Mouse (Mus musculus) heart, embryonic 15.5 days (tissue): ENCODE measurements around the gene Fgf4. TPM values are rescaled to one million over a fixed set of nuclear protein-coding genes. Genes with fewer than 3 reads are reported as not detected.
"Not testable (repeated sequence)": the region's sequence is repeated elsewhere in the genome, so short reads cannot be mapped to it uniquely, and the experiment has no call there.

Experiments
- ATAC-seq: fragments of 200-750 bp; cut with Nextera tagmentation; replicated peaks from 2 replicates; pipeline ENCODE4 v1.8.0; 2017; ENCODE audit warnings: low read depth, moderate TSS enrichment; ENCODE audit not compliant: insufficient number of reproducible peaks, insufficient read depth, low FRiP score
- H3K27ac ChIP-seq: fragments of 300-500 bp; sonication (generic); 2 replicates; pipeline ENCODE4 v1.5.1; 2015; ENCODE audit warnings: mild to moderate bottlenecking, inconsistent platforms
- H3K27me3 ChIP-seq: fragments of 300-500 bp; sonication (generic); 2 replicates; pipeline ENCODE4 v1.6.1; 2015; ENCODE audit warnings: inconsistent platforms
- H3K36me3 ChIP-seq: fragments of 300-500 bp; sonication (generic); 2 replicates; pipeline ENCODE4 v1.6.1; 2015; ENCODE audit warnings: mild to moderate bottlenecking, inconsistent platforms
- H3K4me1 ChIP-seq: fragments of 300-500 bp; sonication (generic); replicated peaks from 2 replicates; pipeline ENCODE4 v1.6.1; 2015; ENCODE audit warnings: inconsistent platforms
- H3K4me2 ChIP-seq: fragments of 300-500 bp; sonication (generic); 2 replicates; pipeline ENCODE4 v1.6.1; 2015; ENCODE audit warnings: inconsistent platforms, mild to moderate bottlenecking, moderate library complexity
- H3K4me3 ChIP-seq: fragments of 300-500 bp; sonication (generic); 2 replicates; pipeline ENCODE4 v1.5.1; 2015; ENCODE audit warnings: mild to moderate bottlenecking, inconsistent platforms
- H3K9ac ChIP-seq: fragments of 300-500 bp; sonication (generic); 2 replicates; pipeline ENCODE4 v1.6.1; 2015; ENCODE audit warnings: mild to moderate bottlenecking, inconsistent platforms
- H3K9me3 ChIP-seq: fragments of 300-500 bp; sonication (generic); replicated peaks from 2 replicates; pipeline ENCODE4 v1.6.1; 2016; ENCODE audit warnings: inconsistent platforms
- WGBS: fragments of 180-500 bp; shearing (Covaris S2); methylation state at CpG from one replicate; pipeline ENCODE4 v1.1.7; 2015; ENCODE audit warnings: mixed read lengths; 5-methylcytosine and 5-hydroxymethylcytosine counted together
- polyA plus RNA-seq: library from polyadenylated mRNA; unstranded; fragments of >200 nt; fragmentation: Nextera tagmentation; extraction: Ambion mirVana; gene quantifications from 2 replicates; pipeline ENCODE4 v1.2.1, GENCODE M21; 2015

Fgf4 gene
- polyA plus RNA-seq, 1 experiment from 2014 or later, result not detected

- peaks cover under 1% of the 10 kb centered on the region; the same call in 1 of the 2 replicates for H3K4me1 ChIP-seq
- H3K9ac ChIP-seq, result no peak overlapping the region
- H3K27me3 ChIP-seq, result peaks cover 55% of the 10 kb centered on the region
- H3K4me3 ChIP-seq, result no peak overlapping the region
- H3K36me3 ChIP-seq, result no peaks in the 10 kb centered on the region
- H3K27ac ChIP-seq, result no peak overlapping the region
- H3K9me3 ChIP-seq, result no peaks in the 10 kb centered on the region
- ATAC-seq, result no peak
- no peak overlapping the region for H3K4me2 ChIP-seq
- WGBS, result 68% methylated on average over 8 of the region's 8 CpGs
These were observed 20.4 kb downstream of the Fgf4 start for GRCm38 (mm10) chr7:144867602-144868001.

- H3K4me2 ChIP-seq, result no peak overlapping the region
- H3K4me1 ChIP-seq, result peaks cover 11% of the 10 kb centered on the region; the same call in 1 of the 2 replicates
- no peak overlapping the region for H3K9ac ChIP-seq
- 53% methylated on average over 4 of the region's 4 CpGs for WGBS
- H3K9me3 ChIP-seq, result no peaks in the 10 kb centered on the region
- H3K36me3 ChIP-seq, result no peaks in the 10 kb centered on the region
- no peak overlapping the region for H3K27ac ChIP-seq
- H3K27me3 ChIP-seq, result peaks cover 12% of the 10 kb centered on the region
- no peak for ATAC-seq
- H3K4me3 ChIP-seq, result no peak overlapping the region
These were observed 25.3 kb downstream of the Fgf4 start for GRCm38 (mm10) chr7:144872420-144872819.

GRCm38 (mm10) chr7:144873160-144873559 lies 26.0 kb downstream of the Fgf4 start:
- whole genome bisulfite sequencing, result 69% methylated on average over 4 of the region's 4 CpGs
- no peak overlapping the region for H3K4me2 ChIP-seq
- no peak overlapping the region for H3K4me3 ChIP-seq
- H3K4me1 ChIP-seq, result peaks cover 11% of the 10 kb centered on the region; the same call in 1 of the 2 replicates
- H3K9ac ChIP-seq, result no peak overlapping the region
- H3K27ac ChIP-seq, result no peak overlapping the region
- peaks cover 7% of the 10 kb centered on the region; the same call in 1 of the 2 replicates for H3K27me3 ChIP-seq
- no peak for ATAC-seq
- H3K9me3 ChIP-seq, result no peaks in the 10 kb centered on the region
- H3K36me3 ChIP-seq, result no peaks in the 10 kb centered on the region

- Histone ChIP-seq H3K4me3 (no peak overlapping the region), H3K27me3 (peaks cover 4% of the 10 kb centered on the region), H3K4me1 (peaks cover 11% of the 10 kb centered on the region; the same call in 1 of the 2 replicates), H3K36me3 (no peaks in the 10 kb centered on the region), H3K27ac (no peak overlapping the region), H3K9me3 (no peaks in the 10 kb centered on the region), H3K9ac (no peak overlapping the region), H3K4me2 (no peak overlapping the region)
- no peak for ATAC-seq
- WGBS, result 69% methylated on average over 4 of the region's 4 CpGs
These were observed 27.1 kb downstream of the Fgf4 start for GRCm38 (mm10) chr7:144874226-144874625.

- no peak overlapping the region for H3K4me3 ChIP-seq
- no peak overlapping the region for H3K9ac ChIP-seq
- peaks cover 4% of the 10 kb centered on the region for H3K27me3 ChIP-seq
- peaks cover 10% of the 10 kb centered on the region; the same call in 1 of the 2 replicates for H3K4me1 ChIP-seq
- H3K4me2 ChIP-seq, result no peak overlapping the region
- no peak for ATAC-seq
- no peaks in the 10 kb centered on the region for H3K9me3 ChIP-seq
- H3K27ac ChIP-seq, result no peak overlapping the region
- H3K36me3 ChIP-seq, result no peaks in the 10 kb centered on the region
- 94% methylated on average over 1 of the region's 1 CpGs for WGBS
These were observed 31.2 kb downstream of the Fgf4 start for GRCm38 (mm10) chr7:144878401-144878800.

- 34% methylated on average over 2 of the region's 2 CpGs for WGBS
- no peak overlapping the region for H3K27ac ChIP-seq
- no peak for ATAC-seq
- no peaks in the 10 kb centered on the region for H3K9me3 ChIP-seq
- H3K27me3 ChIP-seq, result peaks cover 8% of the 10 kb centered on the region
- peaks cover 11% of the 10 kb centered on the region for H3K4me1 ChIP-seq
- H3K4me2 ChIP-seq, result no peak overlapping the region
- no peaks in the 10 kb centered on the region for H3K36me3 ChIP-seq
- H3K9ac ChIP-seq, result no peak overlapping the region
- no peak overlapping the region for H3K4me3 ChIP-seq
These were observed 35.9 kb downstream of the Fgf4 start for GRCm38 (mm10) chr7:144883106-144883505.

- Histone ChIP-seq H3K27me3 (peaks cover 36% of the 10 kb centered on the region), H3K9ac (no peak overlapping the region), H3K4me1 (peaks cover 14% of the 10 kb centered on the region), H3K4me2 (no peak overlapping the region), H3K36me3 (no peaks in the 10 kb centered on the region), H3K27ac (no peak overlapping the region), H3K9me3 (no peaks in the 10 kb centered on the region), H3K4me3 (no peak overlapping the region)
- 86% methylated on average over 2 of the region's 2 CpGs for WGBS
- ATAC-seq, result no peak
These were observed 40.5 kb downstream of the Fgf4 start for GRCm38 (mm10) chr7:144887672-144888071.

- H3K27ac ChIP-seq, result no peak overlapping the region
- no peaks in the 10 kb centered on the region for H3K9me3 ChIP-seq
- no peak overlapping the region for H3K4me2 ChIP-seq
- H3K27me3 ChIP-seq, result peaks cover 42% of the 10 kb centered on the region
- H3K36me3 ChIP-seq, result no peaks in the 10 kb centered on the region
- no peak for ATAC-seq
- no peak overlapping the region for H3K9ac ChIP-seq
- peaks cover 10% of the 10 kb centered on the region for H3K4me1 ChIP-seq
- H3K4me3 ChIP-seq, result no peak overlapping the region
- 6% methylated on average over 18 of the region's 18 CpGs for WGBS
These were observed 41.6 kb downstream of the Fgf4 start for GRCm38 (mm10) chr7:144888564-144889299.

GRCm38 (mm10) chr7:144890661-144891060 lies 43.5 kb downstream of the Fgf4 start:
- not testable (repeated sequence) for H3K9ac ChIP-seq, H3K36me3 ChIP-seq, ATAC-seq, H3K4me2 ChIP-seq, H3K4me3 ChIP-seq, H3K27ac ChIP-seq, H3K9me3 ChIP-seq
- H3K4me1 ChIP-seq, result peaks cover 12% of the 10 kb centered on the region
- 87% methylated on average over 1 of the region's 1 CpGs for WGBS
- peaks cover 58% of the 10 kb centered on the region for H3K27me3 ChIP-seq

- ATAC-seq, result no peak
- peaks cover 70% of the 10 kb centered on the region for H3K27me3 ChIP-seq
- H3K9ac ChIP-seq, result no peak overlapping the region
- no peaks in the 10 kb centered on the region for H3K36me3 ChIP-seq
- no peak overlapping the region for H3K4me2 ChIP-seq
- H3K27ac ChIP-seq, result no peak overlapping the region
- H3K9me3 ChIP-seq, result no peaks in the 10 kb centered on the region
- no peak overlapping the region for H3K4me3 ChIP-seq
- H3K4me1 ChIP-seq, result peaks cover 23% of the 10 kb centered on the region
- 77% methylated on average over 2 of the region's 2 CpGs for WGBS
These were observed 44.7 kb downstream of the Fgf4 start for GRCm38 (mm10) chr7:144891863-144892262.

- Histone ChIP-seq H3K4me3 (no peak overlapping the region), H3K27me3 (peaks cover 75% of the 10 kb centered on the region)
- no peak for ATAC-seq
These were observed 45.2 kb downstream of the Fgf4 start for GRCm38 (mm10) chr7:144892322-144892721.

GRCm38 (mm10) chr7:144894191-144894590 lies 47.0 kb downstream of the Fgf4 start:
- H3K9ac ChIP-seq, result no peak overlapping the region
- ATAC-seq, result no peak
- H3K36me3 ChIP-seq, result no peaks in the 10 kb centered on the region
- H3K4me2 ChIP-seq, result no peak overlapping the region; the same call in 1 of the 2 replicates
- H3K4me1 ChIP-seq, result peaks cover 24% of the 10 kb centered on the region
- no peak overlapping the region for H3K27ac ChIP-seq
- H3K4me3 ChIP-seq, result no peak overlapping the region
- H3K9me3 ChIP-seq, result no peaks in the 10 kb centered on the region
- peaks cover 75% of the 10 kb centered on the region for H3K27me3 ChIP-seq
- WGBS, result 7% methylated on average over 5 of the region's 5 CpGs

More at GRCm38 (mm10) chr7:144892322-144892721, 45.2 kb downstream of the Fgf4 start:
- Histone ChIP-seq H3K9ac (no peak overlapping the region), H3K4me1 (peaks cover 27% of the 10 kb centered on the region), H3K36me3 (no peaks in the 10 kb centered on the region), H3K27ac (no peak overlapping the region), H3K9me3 (no peaks in the 10 kb centered on the region), H3K4me2 (no peak overlapping the region)
- WGBS, result 48% methylated on average over 6 of the region's 6 CpGs
